In the genomic region with DNA sequence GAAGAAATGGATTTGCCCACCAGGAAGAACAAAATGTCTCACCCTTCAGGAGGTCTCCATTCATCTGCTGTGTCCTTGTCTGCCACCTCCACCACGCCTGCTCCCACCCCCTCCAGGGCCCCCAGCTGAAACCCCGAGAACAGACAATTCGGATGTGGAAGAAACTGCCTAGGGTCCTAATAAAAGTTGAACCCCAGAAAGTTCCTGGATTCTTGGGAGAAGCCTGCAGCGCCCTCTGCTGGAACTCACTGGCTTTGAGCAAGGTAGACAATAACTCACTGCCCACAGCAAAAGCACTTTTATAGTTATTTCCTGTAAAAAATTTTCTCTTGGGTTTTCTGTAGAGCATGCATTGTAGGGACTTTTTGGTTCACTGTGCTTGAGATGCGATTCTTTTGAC, we compare ENCODE assay signal across 9 mouse cellular contexts. TPM values are rescaled to one million over a fixed set of nuclear protein-coding genes. Genes with fewer than 3 reads are reported as not detected.
A peak's percentile ranks its signal among the peaks of the same experiment; 100 is the strongest.
DNase-seq lines count a peak whose midpoint lies in the region; ATAC-seq and TF ChIP-seq lines count a peak whose summit lies in the region.
"Had no signal": no experiment of that assay in that cellular context is flagged by ENCODE, and none has a peak within 500 bp of the region (broad histone marks: within the 10 kb centered on the region; RNA-seq: fewer than 3 reads in every experiment).

No protein-coding gene starts in this region.

- H3K4me1 ChIP-seq in midbrain, embryonic 11.5 days (ENCODE audit: control insufficient read depth, insufficient read depth, low read length) = no peaks in the 10 kb centered on the region; the same call in 1 of the 2 replicates
- H3K4me1 ChIP-seq in midbrain, embryonic 15.5 days = no peaks in the 10 kb centered on the region
- no peaks in the 10 kb centered on the region for H3K4me1 ChIP-seq in embryonic fibroblast, embryonic 13.5 days (ENCODE audit: control insufficient read depth, insufficient read depth, low read length)
- no peaks in the 10 kb centered on the region for H3K4me1 ChIP-seq in limb, embryonic 11.5 days (ENCODE audit: control insufficient read depth, insufficient read depth, low read length)

- TF ChIP-seq CTCF in embryonic fibroblast, embryonic 13.5 days (IDR thresholded peaks at IDR 0.05; ENCODE audit: borderline replicate concordance, insufficient read depth, low read length) = 0 out of 2 replicates have a peak, but pooled peaks have one; percentile 20

- no peak overlapping the region; the same call in 1 of the 2 replicates for H3K9ac ChIP-seq in midbrain, embryonic 11.5 days (ENCODE audit: low read length)
- H3K9ac ChIP-seq in midbrain, embryonic 15.5 days = no peak overlapping the region
- no peak overlapping the region for H3K9ac ChIP-seq in limb, embryonic 11.5 days (ENCODE audit: low read length)

- H3K27ac ChIP-seq in midbrain, embryonic 11.5 days (ENCODE audit: low read depth, low read length) = no peak overlapping the region
- no peak overlapping the region for H3K27ac ChIP-seq in midbrain, embryonic 15.5 days
- no peak overlapping the region for H3K27ac ChIP-seq in embryonic fibroblast, embryonic 13.5 days (ENCODE audit: insufficient read depth, low read length)
- H3K27ac ChIP-seq in limb, embryonic 11.5 days (replicated peaks; ENCODE audit: low read depth, low read length) = no peak overlapping the region

- no peak for TF ChIP-seq POLR2A in embryonic fibroblast, embryonic 13.5 days (IDR thresholded peaks at IDR 0.05; ENCODE audit: low read depth, low read length)

- H3K27me3 ChIP-seq in midbrain, embryonic 11.5 days (ENCODE audit: control insufficient read depth, insufficient read depth, low read length) = no peaks in the 10 kb centered on the region
- H3K27me3 ChIP-seq in midbrain, embryonic 15.5 days (replicated peaks) = no peaks in the 10 kb centered on the region
- no peaks in the 10 kb centered on the region for H3K27me3 ChIP-seq in limb, embryonic 11.5 days (ENCODE audit: control insufficient read depth, insufficient read depth, low read length)

- no peaks in the 10 kb centered on the region for H3K9me3 ChIP-seq in midbrain, embryonic 11.5 days (ENCODE audit: control insufficient read depth, low read length)
- H3K9me3 ChIP-seq in midbrain, embryonic 15.5 days = no peaks in the 10 kb centered on the region
- no peaks in the 10 kb centered on the region for H3K9me3 ChIP-seq in limb, embryonic 11.5 days (ENCODE audit: control insufficient read depth, low read length)

- no peaks in the 10 kb centered on the region for H3K36me3 ChIP-seq in midbrain, embryonic 11.5 days (ENCODE audit: control insufficient read depth, insufficient read depth, low read length)
- H3K36me3 ChIP-seq in midbrain, embryonic 15.5 days (replicated peaks) = no peaks in the 10 kb centered on the region
- H3K36me3 ChIP-seq in limb, embryonic 11.5 days (ENCODE audit: control insufficient read depth, insufficient read depth, low read length) = no peaks in the 10 kb centered on the region

- no peak overlapping the region for H3K4me2 ChIP-seq in midbrain, embryonic 11.5 days
- H3K4me2 ChIP-seq in midbrain, embryonic 15.5 days = no peak overlapping the region
- no peak overlapping the region for H3K4me2 ChIP-seq in limb, embryonic 11.5 days (ENCODE audit: low read depth, severe bottlenecking)

- DNase-seq in midbrain, embryonic 11.5 days (ENCODE audit: low spot score, missing footprints) = peak; percentile 93
- peak; percentile 30 to 48 for DNase-seq in adrenal gland, postnatal 4 days (ENCODE audit: low spot score in 2 of 2)
- DNase-seq in hindlimb bud, embryonic 11.5 days (ENCODE audit: extremely low spot score, low read depth, low spot score) = peak; percentile 41
- peak; percentile 80 for DNase-seq in limb, embryonic 11.5 days (ENCODE audit: low spot score)
- peak; percentile 35 for DNase-seq in right cerebral cortex, adult 18-20 months
- DNase-seq in urinary bladder, postnatal 25 days (ENCODE audit: low spot score) = peak; percentile 67

- 15% methylated on average over 5 of the region's 5 CpGs for WGBS in midbrain, embryonic 11.5 days
- 11% methylated on average over 5 of the region's 5 CpGs for WGBS in midbrain, embryonic 15.5 days
- 12% methylated on average over 5 of the region's 5 CpGs for WGBS in limb, embryonic 11.5 days

- no peak overlapping the region for H3K4me3 ChIP-seq in midbrain, embryonic 11.5 days (ENCODE audit: low read depth, low read length)
- H3K4me3 ChIP-seq in midbrain, embryonic 15.5 days = no peak overlapping the region
- H3K4me3 ChIP-seq in embryonic fibroblast, embryonic 13.5 days (ENCODE audit: insufficient read depth, low read length) = no peak overlapping the region
- no peak overlapping the region for H3K4me3 ChIP-seq in limb, embryonic 11.5 days (ENCODE audit: low read depth, low read length)

- no peak for ATAC-seq in midbrain, embryonic 11.5 days (ENCODE audit: low FRiP score)
- no peak for ATAC-seq in midbrain, embryonic 15.5 days (replicated peaks)
- no peak for ATAC-seq in limb, embryonic 11.5 days (ENCODE audit: insufficient number of reproducible peaks, low FRiP score, low TSS enrichment, low read depth)

RNA-seq across cellular contexts. Expression of a gene that starts 9.3 kb away (rescaled TPM):
- polyA plus RNA-seq in midbrain, embryonic 11.5 days (2014; fragmentation: Nextera tagmentation; extraction: Ambion mirVana) = not detected in 2 replicates
- polyA plus RNA-seq in midbrain, embryonic 15.5 days (2015; fragmentation: Nextera tagmentation; extraction: Ambion mirVana) = not detected in 2 replicates
- total RNA-seq in adrenal gland, postnatal 4 days (2021) = not detected
- not detected in 2 replicates for polyA plus RNA-seq in embryonic fibroblast, embryonic 13.5 days (2011; ENCODE audit: insufficient read length, low read depth, missing spikeins)
- not detected in 2 replicates for polyA plus RNA-seq in limb, embryonic 11.5 days (2014; fragmentation: Nextera tagmentation; extraction: Ambion mirVana)
- polyA plus RNA-seq: frontal cortex, adult 2 months had no signal

RNA-seq across cellular contexts. Expression of a gene that starts 22.8 kb away (rescaled TPM):
- polyA plus RNA-seq in midbrain, embryonic 11.5 days (2014; fragmentation: Nextera tagmentation; extraction: Ambion mirVana) = not detected in 2 replicates
- not detected in 2 replicates for polyA plus RNA-seq in midbrain, embryonic 15.5 days (2015; fragmentation: Nextera tagmentation; extraction: Ambion mirVana)
- total RNA-seq in adrenal gland, postnatal 4 days (2021) = not detected
- not detected in 2 replicates for polyA plus RNA-seq in embryonic fibroblast, embryonic 13.5 days (2011; ENCODE audit: insufficient read length, low read depth, missing spikeins)
- polyA plus RNA-seq in limb, embryonic 11.5 days (2014; fragmentation: Nextera tagmentation; extraction: Ambion mirVana) = not detected in 2 replicates
- polyA plus RNA-seq: frontal cortex, adult 2 months had no signal

RNA-seq across cellular contexts. Expression of a gene that starts 36.5 kb away (rescaled TPM):
- polyA plus RNA-seq in midbrain, embryonic 11.5 days (2014; fragmentation: Nextera tagmentation; extraction: Ambion mirVana) = not detected in 2 replicates
- polyA plus RNA-seq in midbrain, embryonic 15.5 days (2015; fragmentation: Nextera tagmentation; extraction: Ambion mirVana) = not detected in 2 replicates
- not detected for total RNA-seq in adrenal gland, postnatal 4 days (2021)
- not detected in 2 replicates for polyA plus RNA-seq in embryonic fibroblast, embryonic 13.5 days (2011; ENCODE audit: insufficient read length, low read depth, missing spikeins)
- not detected in 2 replicates for polyA plus RNA-seq in limb, embryonic 11.5 days (2014; fragmentation: Nextera tagmentation; extraction: Ambion mirVana)
- polyA plus RNA-seq: frontal cortex, adult 2 months had no signal

Comparison
In these comparisons a context has a peak if more than half of its experiments do, and no peak if none do; other contexts are left out.
1. DNase-seq: peak in every context shown above with its lines; median percentile 93 in midbrain, embryonic 11.5 days; 80 in limb, embryonic 11.5 days; 67 in urinary bladder, postnatal 25 days; 41 in hindlimb bud, embryonic 11.5 days; 39 in adrenal gland, postnatal 4 days; 35 in right cerebral cortex, adult 18-20 months.